Mouse (Mus musculus) ES-E14 (cell line): Measurements from ENCODE around the gene Rnf130. TPM values are rescaled to one million over a fixed set of nuclear protein-coding genes. Genes with fewer than 3 reads are reported as not detected.

ENCODE experiments used
- DNase-seq: peaks from one replicate; pipeline ENCODE4 v3.0.0-alpha.2; 2013; ENCODE audit warnings: low read depth, low spot score
- H3K27ac ChIP-seq: 2 replicates; pipeline ENCODE4 v1.5.1; 2012; ENCODE audit warnings: low read depth, mild to moderate bottlenecking, low read length, moderate library complexity, mixed read lengths; ENCODE audit not compliant: poor library complexity, insufficient read depth, severe bottlenecking
- H3K36me3 ChIP-seq: 2 replicates; pipeline ENCODE4 v1.6.1; 2012; ENCODE audit warnings: mild to moderate bottlenecking, low read length, moderate library complexity, mixed read lengths; ENCODE audit not compliant: control insufficient read depth, poor library complexity, insufficient read depth, severe bottlenecking
- H3K4me1 ChIP-seq, 2 experiments: fragments of 150-350 bp in 1 of 2; sonication (generic) in 1 of 2; 2 replicates each; pipeline ENCODE4 v1.6.1; 2012; ENCODE audit warnings: low read length in 2 of 2, mild to moderate bottlenecking in 1 of 2, mixed read lengths in 1 of 2; ENCODE audit not compliant: control insufficient read depth in 2 of 2, insufficient read depth in 2 of 2, poor library complexity in 1 of 2
- H3K4me3 ChIP-seq, 2 experiments: fragments of 150-350 bp in 1 of 2; sonication (generic) in 1 of 2; 2 replicates each; pipeline ENCODE4 v1.5.1; 2012; ENCODE audit warnings: low read length in 2 of 2, low read depth in 1 of 2, mild to moderate bottlenecking in 1 of 2, mixed read lengths in 1 of 2; ENCODE audit not compliant: insufficient read depth in 1 of 2, poor library complexity in 1 of 2, severe bottlenecking in 1 of 2
- H3K9ac ChIP-seq: 2 replicates; pipeline ENCODE4 v1.6.1; 2012; ENCODE audit warnings: low read depth, mild to moderate bottlenecking, low read length, mixed read lengths; ENCODE audit not compliant: poor library complexity, insufficient read depth, severe bottlenecking
- H3K9me3 ChIP-seq: fragments of 150-350 bp; sonication (generic); 2 replicates; pipeline ENCODE4 v1.6.1; 2012; ENCODE audit warnings: low read depth, mild to moderate bottlenecking, low read length; ENCODE audit not compliant: control insufficient read depth, insufficient read depth
- CHD2 ChIP-seq: IDR thresholded peaks from 2 replicates; pipeline ENCODE4 v1.6.1; 2014; ENCODE audit warnings: mild to moderate bottlenecking, low read depth, low read length, inconsistent platforms
- HCFC1 ChIP-seq: IDR thresholded peaks from 2 replicates; pipeline ENCODE4 v1.6.1; 2012; ENCODE audit warnings: low read length, inconsistent platforms, borderline replicate concordance; ENCODE audit not compliant: insufficient read depth
- MAFK ChIP-seq: IDR thresholded peaks from 2 replicates; pipeline ENCODE4 v1.6.1; 2014; ENCODE audit warnings: mild to moderate bottlenecking, low read depth, low read length, inconsistent platforms; ENCODE audit not compliant: insufficient read depth
- ZC3H11A ChIP-seq: IDR thresholded peaks from 2 replicates; pipeline ENCODE4 v1.6.1; 2012; ENCODE audit warnings: low read depth, mild to moderate bottlenecking, inconsistent platforms, low read length, borderline replicate concordance
- ZNF384 ChIP-seq: IDR thresholded peaks from 2 replicates; pipeline ENCODE4 v1.6.1; 2012; ENCODE audit warnings: low read depth, low read length, inconsistent platforms
- in situ Hi-C, 2 experiments: fragments of 600-800 bp; cut with MboI; formaldehyde crosslinking; loops; one replicate each; pipeline ENCODE4 v1.15.1; 2025; ENCODE audit warnings: low sequenced_read_pairs in 2 of 2, inconsistent platforms in 1 of 2; ENCODE audit not compliant: unreplicated experiment in 2 of 2
- total RNA-seq: library from RNA; depleted of rRNA; stranded (reverse); fragments of 300-350 nt; gene quantifications from 2 replicates; pipeline ENCODE4 v1.2.3, GENCODE M21; 2012

The Rnf130 gene
- total RNA-seq, 1 experiment = 25.0 TPM

DNA sequence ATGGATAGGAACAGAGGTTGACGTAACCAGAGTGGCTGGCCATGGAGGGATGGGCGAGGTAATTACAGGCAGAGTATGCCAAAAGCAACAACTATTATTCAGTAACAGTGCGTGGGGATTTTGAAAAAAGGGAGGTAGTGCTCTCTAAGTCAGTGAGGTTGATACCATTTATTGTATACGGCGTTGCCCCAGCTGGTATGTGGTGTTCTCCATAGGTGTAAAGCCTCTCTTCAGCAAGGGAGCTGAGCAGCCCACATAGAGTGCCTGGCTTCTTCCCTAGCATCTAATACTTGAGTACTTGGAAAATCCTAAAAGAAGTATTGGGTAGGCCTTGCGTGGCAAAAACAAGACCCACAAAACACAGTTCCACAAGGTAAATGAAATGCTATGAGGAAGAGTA is 33.1 kb downstream of the Rnf130 start:
- no peak overlapping the region for H3K9ac ChIP-seq
- no peak overlapping the region for H3K27ac ChIP-seq
- DNase-seq = no peak
- in situ Hi-C loops = no loop called here
- no peak overlapping the region for H3K4me3 ChIP-seq
- TF ChIP-seq ZNF384 (no peak), MAFK (no peak), HCFC1 (no peak), ZC3H11A (no peak), CHD2 (no peak)
- H3K4me1 ChIP-seq = no peaks in the 10 kb centered on the region
- H3K36me3 ChIP-seq = no peaks in the 10 kb centered on the region
- no peaks in the 10 kb centered on the region for H3K9me3 ChIP-seq

DNA sequence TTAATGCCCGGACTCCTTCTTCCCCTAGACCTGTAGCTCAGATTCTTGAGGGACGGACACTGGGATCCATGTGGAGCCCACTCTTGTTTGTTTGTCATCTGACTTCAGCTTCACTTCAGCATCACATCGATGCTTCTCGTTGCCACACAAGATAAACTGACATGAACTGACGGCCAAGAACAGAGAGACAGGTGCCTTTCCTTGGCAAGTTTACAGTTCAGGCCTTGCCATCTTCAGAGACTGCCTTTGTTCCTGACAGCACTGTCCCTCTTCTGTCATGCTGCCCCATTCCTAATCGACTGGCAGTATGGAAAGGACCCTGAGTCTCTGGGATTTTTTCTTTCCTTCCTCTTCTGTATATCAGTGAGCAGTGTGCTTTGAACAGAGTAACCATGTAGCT is 33.9 kb downstream of the Rnf130 start:
- no peaks in the 10 kb centered on the region for H3K4me1 ChIP-seq
- no peak for DNase-seq
- H3K9ac ChIP-seq = no peak overlapping the region
- H3K4me3 ChIP-seq = no peak overlapping the region
- no peaks in the 10 kb centered on the region for H3K9me3 ChIP-seq
- no peak for TF ChIP-seq ZC3H11A
- TF ChIP-seq CHD2 = no peak
- TF ChIP-seq MAFK = no peak
- no peak for TF ChIP-seq HCFC1
- TF ChIP-seq ZNF384 = no peak
- in situ Hi-C loops = no loop called here
- no peaks in the 10 kb centered on the region for H3K36me3 ChIP-seq
- H3K27ac ChIP-seq = no peak overlapping the region

DNA sequence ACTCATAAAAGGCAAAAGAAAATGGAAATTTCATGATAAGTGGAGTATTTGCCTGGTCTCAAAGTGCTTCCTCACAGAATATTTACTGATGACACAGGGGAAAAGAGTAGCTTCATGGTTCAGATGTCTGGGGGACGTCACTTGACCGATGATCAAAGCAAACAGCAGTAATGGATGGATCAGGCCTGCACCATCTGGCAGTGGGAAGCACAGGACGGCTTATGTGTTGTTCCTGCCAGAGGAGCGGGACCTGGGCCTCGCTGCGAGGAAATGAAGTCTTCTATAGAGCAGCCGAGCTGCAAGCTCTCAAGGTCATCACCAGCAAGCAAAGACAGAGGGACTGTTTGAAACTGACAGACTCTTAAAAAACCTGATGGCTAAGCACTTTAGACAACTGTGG is 37.0 kb downstream of the Rnf130 start:
- no peak overlapping the region for H3K9ac ChIP-seq
- no peaks in the 10 kb centered on the region for H3K4me1 ChIP-seq
- TF ChIP-seq ZNF384 (no peak), CHD2 (no peak), ZC3H11A (no peak), MAFK (no peak), HCFC1 (no peak)
- H3K9me3 ChIP-seq = no peaks in the 10 kb centered on the region
- H3K27ac ChIP-seq = no peak overlapping the region
- no peak for DNase-seq
- H3K36me3 ChIP-seq = no peaks in the 10 kb centered on the region
- H3K4me3 ChIP-seq = no peak overlapping the region
- in situ Hi-C loops = no loop called here

DNA sequence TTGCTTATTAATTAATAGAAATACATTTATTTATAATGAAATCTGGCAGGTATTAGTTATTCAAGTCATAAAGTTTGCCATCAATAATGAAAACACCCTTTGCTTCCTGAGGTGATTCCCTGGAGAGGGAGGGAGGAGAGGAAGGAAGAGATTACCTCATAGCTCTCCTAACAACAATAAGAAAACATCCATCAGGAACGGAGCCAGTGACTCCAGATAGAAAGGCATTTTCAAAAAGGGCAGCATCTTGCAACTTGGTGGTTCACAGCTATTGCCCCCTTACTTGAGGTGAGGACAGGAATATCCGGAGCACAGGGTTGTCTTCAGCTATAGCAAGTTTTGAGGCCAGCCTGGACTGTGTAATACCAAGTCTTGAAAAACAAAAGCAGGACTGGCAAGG is 40.9 kb downstream of the Rnf130 start:
- no peak for TF ChIP-seq ZC3H11A
- no peak for TF ChIP-seq MAFK
- no peak for TF ChIP-seq ZNF384
- no peak for TF ChIP-seq HCFC1
- no peak for TF ChIP-seq CHD2
- no peak for DNase-seq
- no peak overlapping the region for H3K27ac ChIP-seq
- in situ Hi-C loops = no loop called here
- H3K9me3 ChIP-seq = no peaks in the 10 kb centered on the region
- H3K4me3 ChIP-seq = no peak overlapping the region
- H3K4me1 ChIP-seq = no peaks in the 10 kb centered on the region
- H3K9ac ChIP-seq = no peak overlapping the region
- H3K36me3 ChIP-seq = no peaks in the 10 kb centered on the region

DNA sequence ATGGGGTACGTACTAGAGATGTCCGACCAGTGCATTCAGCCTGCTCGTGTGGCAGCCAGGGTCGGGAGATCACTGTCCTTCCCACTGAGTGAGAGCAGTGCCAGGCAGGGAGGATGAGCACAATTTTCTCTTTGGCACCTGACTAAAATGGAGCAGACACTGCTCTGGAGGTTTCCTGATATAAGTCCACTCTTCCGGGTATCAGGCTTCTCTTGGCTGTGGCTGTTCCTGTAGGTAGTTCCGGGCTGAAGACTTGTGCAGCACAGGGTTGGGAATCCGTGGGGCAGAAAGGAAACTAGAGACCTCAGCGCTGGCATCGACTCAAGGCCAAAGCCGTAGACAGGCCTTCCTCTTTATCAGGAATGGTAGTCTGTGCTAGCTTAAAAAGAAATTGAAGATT is 48.7 kb downstream of the Rnf130 start:
- in situ Hi-C loops = no loop called here
- no peaks in the 10 kb centered on the region for H3K9me3 ChIP-seq
- no peak for TF ChIP-seq HCFC1
- TF ChIP-seq MAFK = no peak
- TF ChIP-seq ZC3H11A = no peak
- no peak for TF ChIP-seq CHD2
- no peak for TF ChIP-seq ZNF384
- no peaks in the 10 kb centered on the region for H3K4me1 ChIP-seq
- H3K27ac ChIP-seq = no peak overlapping the region
- no peak overlapping the region for H3K9ac ChIP-seq
- DNase-seq = no peak
- H3K36me3 ChIP-seq = no peaks in the 10 kb centered on the region
- H3K4me3 ChIP-seq = no peak overlapping the region
